Mouse (Mus musculus) midbrain, embryonic 16.5 days (tissue): ENCODE measurements around the gene Zer1. TPM values are rescaled to one million over a fixed set of nuclear protein-coding genes. Genes with fewer than 3 reads are reported as not detected.
"Not testable (repeated sequence)": the region's sequence is repeated elsewhere in the genome, so short reads cannot be mapped to it uniquely, and the experiment has no call there.

Source experiments
- ATAC-seq: fragments of 200-750 bp; cut with Nextera tagmentation; 2 replicates; pipeline ENCODE4 v1.8.0; 2017; ENCODE audit warnings: moderate TSS enrichment
- H3K27ac ChIP-seq: fragments of 300-500 bp; sonication (generic); 2 replicates; pipeline ENCODE4 v1.5.1; 2014; ENCODE audit warnings: mild to moderate bottlenecking, low read length, mixed read lengths
- H3K27me3 ChIP-seq: fragments of 300-500 bp; sonication (generic); 2 replicates; pipeline ENCODE4 v1.6.1; 2014; ENCODE audit warnings: low read depth, low read length, mixed read lengths; ENCODE audit not compliant: control insufficient read depth, insufficient read depth
- H3K36me3 ChIP-seq: fragments of 300-500 bp; sonication (generic); 2 replicates; pipeline ENCODE4 v1.6.1; 2014; ENCODE audit warnings: mild to moderate bottlenecking, low read length, moderate library complexity, mixed read lengths; ENCODE audit not compliant: control insufficient read depth, insufficient read depth
- H3K4me1 ChIP-seq: fragments of 300-500 bp; sonication (generic); 2 replicates; pipeline ENCODE4 v1.6.1; 2014; ENCODE audit warnings: mild to moderate bottlenecking, low read length, mixed read lengths; ENCODE audit not compliant: control insufficient read depth, insufficient read depth
- H3K4me2 ChIP-seq: fragments of 300-500 bp; sonication (generic); 2 replicates; pipeline ENCODE4 v1.6.1; 2014; ENCODE audit warnings: mild to moderate bottlenecking, low read length, mixed read lengths
- H3K4me3 ChIP-seq: fragments of 300-500 bp; sonication (generic); 2 replicates; pipeline ENCODE4 v1.5.1; 2014; ENCODE audit warnings: low read depth, mild to moderate bottlenecking, low read length, moderate library complexity, mixed read lengths
- H3K9ac ChIP-seq: fragments of 300-500 bp; sonication (generic); 2 replicates; pipeline ENCODE4 v1.6.1; 2014; ENCODE audit warnings: low read depth, low read length, mixed read lengths
- H3K9me3 ChIP-seq: fragments of 300-500 bp; sonication (generic); replicated peaks from 2 replicates; pipeline ENCODE4 v1.6.1; 2014; ENCODE audit warnings: mild to moderate bottlenecking, low read length, mixed read lengths; ENCODE audit not compliant: control insufficient read depth, poor library complexity, severe bottlenecking
- WGBS: fragments of 180-500 bp; shearing (Covaris S2); extraction: QIAGEN DNeasy Blood & Tissue Kit; methylation state at CpG from one replicate; pipeline ENCODE4 v1.1.7; 2014; 5-methylcytosine and 5-hydroxymethylcytosine counted together
- polyA plus RNA-seq: library from polyadenylated mRNA; unstranded; fragments of >200 nt; fragmentation: Nextera tagmentation; extraction: Ambion mirVana; gene quantifications from 2 replicates; pipeline ENCODE4 v1.2.1, GENCODE M21; 2015

Gene Zer1
- polyA plus RNA-seq, 1 experiment from 2014 or later, result 13.5 TPM

- Histone ChIP-seq H3K36me3 (peaks cover 12% of the 10 kb centered on the region), H3K9ac (peak overlapping the region; percentile 74), H3K4me2 (peak overlapping the region; percentile 93), H3K27me3 (no peaks in the 10 kb centered on the region), H3K9me3 (no peaks in the 10 kb centered on the region), H3K27ac (peak overlapping the region; percentile 83), H3K4me3 (peak overlapping the region; percentile 79), H3K4me1 (peaks cover 22% of the 10 kb centered on the region)
- no peak for ATAC-seq
- WGBS, result 23% methylated on average over 16 of the region's 16 CpGs
These were observed 8.6 kb upstream of the Zer1 start for GRCm38 (mm10) chr2:30132801-30133612.

DNA sequence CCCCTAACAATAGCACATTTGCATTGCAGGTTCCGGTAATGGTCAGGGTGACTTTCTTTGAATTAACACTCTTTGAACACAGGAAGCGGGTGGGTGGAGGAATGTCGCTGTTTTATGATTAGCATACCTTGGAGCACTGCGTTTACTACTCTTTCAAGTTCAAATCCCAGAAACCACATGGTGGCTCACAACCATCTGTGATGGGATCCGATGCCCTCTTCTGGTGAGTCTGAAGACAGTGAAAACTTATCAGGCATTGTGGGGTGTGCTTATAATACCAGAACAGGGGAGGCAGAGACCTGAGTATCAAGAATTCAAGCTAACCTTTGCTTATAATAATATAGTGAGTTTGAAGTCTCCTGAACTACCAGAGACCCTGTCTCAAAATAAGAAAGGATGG lies 6.9 kb upstream of the Zer1 start:
- not testable (repeated sequence) for ATAC-seq, H3K36me3 ChIP-seq, H3K4me2 ChIP-seq, H3K9ac ChIP-seq, H3K27me3 ChIP-seq, H3K27ac ChIP-seq, H3K9me3 ChIP-seq, H3K4me3 ChIP-seq
- WGBS, result 58% methylated on average over 5 of the region's 5 CpGs
- peaks cover 22% of the 10 kb centered on the region for H3K4me1 ChIP-seq

DNA sequence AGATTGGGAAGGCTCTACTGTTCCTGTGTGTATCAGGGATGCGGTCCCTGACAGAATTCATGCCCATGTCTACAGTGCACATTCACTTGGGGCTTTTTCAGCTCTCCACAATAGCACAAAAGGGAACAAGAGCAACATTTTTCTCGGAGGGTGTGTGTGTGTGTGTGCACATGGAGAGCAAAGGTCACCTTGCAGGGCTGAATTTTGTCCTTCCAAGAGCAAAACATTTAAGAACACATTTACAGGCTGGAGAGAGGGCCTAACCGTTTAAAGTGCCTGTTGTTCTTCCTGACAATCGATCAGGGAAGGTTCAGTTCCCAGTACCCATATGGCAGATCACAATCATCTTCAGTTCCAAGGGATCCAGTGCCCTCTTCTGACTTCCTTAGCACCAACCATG lies 5.8 kb upstream of the Zer1 start:
- no peak overlapping the region for H3K4me2 ChIP-seq
- no peak overlapping the region for H3K27ac ChIP-seq
- no peak overlapping the region for H3K4me3 ChIP-seq
- no peaks in the 10 kb centered on the region for H3K36me3 ChIP-seq
- H3K9me3 ChIP-seq, result no peaks in the 10 kb centered on the region
- H3K4me1 ChIP-seq, result peaks cover 19% of the 10 kb centered on the region
- H3K9ac ChIP-seq, result no peak overlapping the region
- no peak for ATAC-seq
- no peaks in the 10 kb centered on the region for H3K27me3 ChIP-seq
- WGBS, result 87% methylated on average over 4 of the region's 4 CpGs

GRCm38 (mm10) chr2:30128789-30129188 lies 4.4 kb upstream of the Zer1 start:
- no peaks in the 10 kb centered on the region for H3K36me3 ChIP-seq
- peaks cover 14% of the 10 kb centered on the region for H3K4me1 ChIP-seq
- no peak overlapping the region for H3K4me3 ChIP-seq
- no peak overlapping the region for H3K27ac ChIP-seq
- H3K4me2 ChIP-seq, result no peak overlapping the region
- H3K9me3 ChIP-seq, result no peaks in the 10 kb centered on the region
- ATAC-seq, result no peak
- WGBS, result 30% methylated on average over 2 of the region's 2 CpGs
- H3K27me3 ChIP-seq, result no peaks in the 10 kb centered on the region
- H3K9ac ChIP-seq, result no peak overlapping the region

GRCm38 (mm10) chr2:30123729-30124471 lies 485 bp downstream of the Zer1 start:
- peak; percentile 67 for ATAC-seq
- peaks cover 2% of the 10 kb centered on the region; the same call in 1 of the 2 replicates for H3K36me3 ChIP-seq
- H3K4me3 ChIP-seq, result peak overlapping the region; percentile 90
- no peaks in the 10 kb centered on the region for H3K9me3 ChIP-seq
- H3K4me2 ChIP-seq, result peak overlapping the region; percentile 96
- peak overlapping the region; percentile 92 for H3K27ac ChIP-seq
- H3K9ac ChIP-seq, result peak overlapping the region; percentile 93
- WGBS, result 2% methylated on average over 38 of the region's 44 CpGs
- H3K27me3 ChIP-seq, result no peaks in the 10 kb centered on the region
- peaks cover 35% of the 10 kb centered on the region for H3K4me1 ChIP-seq

- H3K27me3 ChIP-seq, result no peaks in the 10 kb centered on the region
- H3K4me2 ChIP-seq, result no peak overlapping the region; the same call in 1 of the 2 replicates
- no peak overlapping the region for H3K4me3 ChIP-seq
- H3K4me1 ChIP-seq, result peaks cover 35% of the 10 kb centered on the region
- H3K36me3 ChIP-seq, result peaks cover 2% of the 10 kb centered on the region; the same call in 1 of the 2 replicates
- no peak overlapping the region for H3K27ac ChIP-seq
- no peak for ATAC-seq
- H3K9ac ChIP-seq, result no peak overlapping the region
- no peaks in the 10 kb centered on the region for H3K9me3 ChIP-seq
- WGBS, result 90% methylated on average over 5 of the region's 5 CpGs
These were observed 1.6 kb downstream of the Zer1 start for GRCm38 (mm10) chr2:30122766-30123165.

- peaks cover 34% of the 10 kb centered on the region for H3K4me1 ChIP-seq
- no peak overlapping the region for H3K4me3 ChIP-seq
- peaks cover 2% of the 10 kb centered on the region; the same call in 1 of the 2 replicates for H3K36me3 ChIP-seq
- no peaks in the 10 kb centered on the region for H3K27me3 ChIP-seq
- no peaks in the 10 kb centered on the region for H3K9me3 ChIP-seq
- no peak overlapping the region for H3K4me2 ChIP-seq
- WGBS, result 70% methylated on average over 4 of the region's 4 CpGs
- peak overlapping the region; percentile 31; the same call in 1 of the 2 replicates for H3K9ac ChIP-seq
- H3K27ac ChIP-seq, result peak overlapping the region; percentile 52; the same call in 1 of the 2 replicates
- ATAC-seq, result no peak
These were observed 4.1 kb downstream of the Zer1 start for GRCm38 (mm10) chr2:30120269-30120668.

DNA sequence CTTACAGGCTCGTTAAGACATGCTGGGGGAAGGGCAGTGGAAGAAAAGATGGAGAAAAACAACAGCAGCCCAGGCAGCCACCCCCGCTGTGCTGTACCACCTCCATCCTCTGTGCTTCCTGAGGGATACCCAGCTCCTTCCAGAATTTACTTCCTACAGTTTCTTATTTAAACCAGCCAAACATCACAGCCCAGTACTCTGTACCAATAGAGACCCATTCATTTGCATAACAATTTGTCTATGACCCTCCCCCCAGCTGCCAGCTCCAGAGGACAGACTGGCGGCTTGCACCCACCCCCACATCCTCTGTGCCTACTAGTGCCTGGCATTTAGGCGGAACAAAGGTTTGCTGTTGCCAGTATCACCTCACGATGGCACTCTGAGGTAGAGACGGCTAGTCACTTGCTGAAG lies 4.7 kb downstream of the Zer1 start:
- Histone ChIP-seq H3K27me3 (no peaks in the 10 kb centered on the region), H3K9me3 (no peaks in the 10 kb centered on the region), H3K9ac (no peak overlapping the region), H3K27ac (peak overlapping the region; percentile 52; the same call in 1 of the 2 replicates), H3K4me2 (no peak overlapping the region), H3K36me3 (peaks cover 2% of the 10 kb centered on the region; the same call in 1 of the 2 replicates), H3K4me1 (peaks cover 28% of the 10 kb centered on the region), H3K4me3 (no peak overlapping the region)
- 10% methylated on average over 6 of the region's 6 CpGs for WGBS
- no peak for ATAC-seq

- H3K4me1 ChIP-seq, result no peaks in the 10 kb centered on the region
- no peak overlapping the region for H3K4me2 ChIP-seq
- H3K4me3 ChIP-seq, result no peak overlapping the region
- H3K27me3 ChIP-seq, result no peaks in the 10 kb centered on the region
- peaks cover 40% of the 10 kb centered on the region for H3K36me3 ChIP-seq
- H3K27ac ChIP-seq, result no peak overlapping the region
- WGBS, result 93% methylated on average over 5 of the region's 5 CpGs
- ATAC-seq, result no peak
- no peaks in the 10 kb centered on the region for H3K9me3 ChIP-seq
- no peak overlapping the region for H3K9ac ChIP-seq
These were observed 11.8 kb downstream of the Zer1 start for GRCm38 (mm10) chr2:30112564-30112963.
